Mouse (Mus musculus) heart, adult 8-10 months (tissue): Measurements from ENCODE around the gene Scn1b. TPM values are rescaled to one million over a fixed set of nuclear protein-coding genes. Genes with fewer than 3 reads are reported as not detected.

Experiments
- DNase-seq: peaks from one replicate; pipeline ENCODE4 v3.0.0; 2022; ENCODE audit warnings: low spot score
- total RNA-seq, 4 experiments: library from RNA; stranded (reverse); gene quantifications; 2 replicates each; pipeline ENCODE4 v1.2.4; 2022

The Scn1b gene
- total RNA-seq, 4 experiments from 2014 or later, result 36.1 to 54.8 (median 38.3) TPM

DNA sequence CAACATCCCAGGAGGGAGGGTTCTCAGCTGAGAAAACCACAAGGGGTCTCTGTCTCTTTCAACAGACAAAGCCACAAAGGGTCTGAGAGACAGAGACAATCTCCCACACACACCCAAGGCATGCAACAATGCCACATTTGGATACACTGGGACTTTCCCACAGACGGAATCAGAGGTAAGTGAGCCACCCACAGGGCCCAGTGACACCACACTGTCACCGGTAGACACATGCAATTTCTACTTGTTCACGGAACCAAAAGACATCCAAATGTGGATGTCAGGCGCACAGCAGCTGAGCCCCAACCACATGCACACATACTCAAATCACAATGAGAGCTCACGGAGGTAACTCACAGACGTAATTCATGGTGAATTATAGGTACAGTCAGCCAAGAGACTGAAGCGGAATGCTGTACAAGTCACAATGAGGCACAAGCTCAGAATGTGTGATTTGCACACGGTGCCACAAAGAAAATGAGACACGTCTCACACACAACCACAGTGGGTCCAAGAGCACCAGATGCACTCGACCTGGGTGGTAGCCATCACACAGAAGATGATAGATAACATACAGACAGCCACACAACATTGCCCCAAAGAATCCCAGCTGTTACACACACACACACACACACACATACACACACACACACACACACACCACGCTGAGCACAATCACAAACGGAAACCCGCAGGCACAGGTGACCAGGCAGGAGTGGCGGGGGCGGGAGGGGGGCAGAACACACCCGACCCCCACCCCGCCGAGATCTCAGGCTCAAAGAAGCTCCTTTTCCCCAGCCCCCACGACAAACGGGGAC, 23.2 kb upstream of the Scn1b start:
- DNase-seq, result no peak

DNA sequence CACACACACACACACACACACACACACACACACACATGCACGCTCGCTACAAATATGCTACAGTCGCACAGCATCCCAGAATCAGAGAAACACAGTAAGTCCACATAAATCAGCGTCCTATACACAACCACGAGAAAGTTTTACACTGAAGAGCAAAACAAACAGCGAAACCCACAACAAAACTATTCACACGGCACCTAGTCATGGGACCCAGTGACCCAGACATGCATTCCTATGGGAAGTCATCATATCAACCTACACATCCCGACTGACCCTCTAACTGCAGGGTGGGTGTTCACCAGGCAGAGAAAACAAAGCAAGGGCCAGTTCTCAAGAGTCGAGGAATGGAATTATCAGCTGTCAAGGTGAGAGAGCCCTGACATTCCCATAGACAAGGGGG, 22.5 kb upstream of the Scn1b start:
- no peak for DNase-seq

GRCm38 (mm10) chr7:31148756-31149155, 22.0 kb upstream of the Scn1b start:
- DNase-seq, result peak; percentile 73

DNA sequence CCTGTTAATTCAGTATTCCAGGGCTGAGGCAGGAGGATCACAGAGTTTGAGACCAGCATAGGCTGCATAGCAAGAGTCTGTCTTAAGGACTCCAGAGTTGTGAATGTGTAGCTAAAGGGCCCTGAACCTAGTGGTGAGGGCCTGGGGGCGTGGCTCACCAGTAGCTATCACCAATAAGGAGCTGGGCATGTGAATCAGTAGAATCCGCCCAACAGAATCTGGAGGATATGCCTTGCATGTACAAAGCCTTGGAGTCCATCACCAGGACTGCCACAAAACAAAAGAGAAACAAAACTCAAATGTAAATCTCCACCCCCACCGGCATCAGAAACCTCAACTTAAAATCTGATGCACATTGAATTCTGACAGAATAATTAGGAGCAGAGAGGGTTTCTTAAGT, 21.3 kb upstream of the Scn1b start:
- DNase-seq, result no peak

DNA sequence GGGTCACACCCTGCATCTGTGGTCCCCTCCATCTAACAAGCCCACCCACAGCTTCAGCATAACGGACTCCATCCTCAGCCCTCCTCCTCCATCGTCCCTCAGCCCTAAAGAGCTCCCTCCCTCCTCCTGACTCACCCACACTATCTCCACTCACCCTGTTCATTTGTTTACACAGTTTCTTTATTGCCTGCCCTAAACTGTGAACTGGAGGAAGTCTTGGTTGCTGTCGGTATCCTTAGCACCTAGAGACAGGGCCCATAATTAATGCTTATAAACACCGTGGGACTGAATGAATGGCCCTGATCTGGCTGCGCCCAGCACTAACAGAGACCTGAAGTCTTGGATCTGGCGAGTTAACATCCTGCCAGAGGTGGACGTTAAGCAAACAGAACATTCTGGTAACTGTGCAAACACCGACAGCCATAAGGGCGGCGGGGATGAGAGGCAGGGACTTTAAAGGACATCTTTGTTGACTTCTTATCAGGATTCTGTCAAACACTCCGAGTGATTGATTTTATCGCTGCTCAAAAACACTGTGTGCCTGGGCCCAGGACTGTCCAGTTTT, 18.9 kb upstream of the Scn1b start:
- DNase-seq, result no peak

GRCm38 (mm10) chr7:31144886-31145285, 18.1 kb upstream of the Scn1b start:
- DNase-seq, result no peak

GRCm38 (mm10) chr7:31140941-31141340, 14.1 kb upstream of the Scn1b start:
- no peak for DNase-seq

- no peak for DNase-seq
These were observed 13.5 kb upstream of the Scn1b start for GRCm38 (mm10) chr7:31140302-31140701.

DNA sequence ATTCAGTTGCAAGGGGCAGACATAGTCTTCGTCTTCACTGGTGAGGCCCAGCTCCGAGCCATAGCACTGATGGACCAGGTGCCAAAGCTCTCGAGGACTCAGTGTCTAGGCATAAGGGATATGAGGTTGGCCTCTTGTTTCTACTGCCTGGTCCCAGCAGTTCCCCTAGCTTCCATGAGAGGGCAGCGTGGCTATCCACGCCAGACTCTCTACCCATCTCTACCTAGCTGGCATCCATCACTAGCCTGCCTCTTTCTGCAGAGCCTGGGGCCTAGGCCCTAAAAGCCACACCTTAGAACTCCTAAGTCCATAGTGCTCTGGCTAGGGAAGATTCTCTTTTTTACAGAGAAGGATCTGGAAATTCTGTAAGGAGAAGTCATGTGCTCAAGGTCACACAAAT, 13.0 kb upstream of the Scn1b start:
- DNase-seq, result peak; percentile 40

DNA sequence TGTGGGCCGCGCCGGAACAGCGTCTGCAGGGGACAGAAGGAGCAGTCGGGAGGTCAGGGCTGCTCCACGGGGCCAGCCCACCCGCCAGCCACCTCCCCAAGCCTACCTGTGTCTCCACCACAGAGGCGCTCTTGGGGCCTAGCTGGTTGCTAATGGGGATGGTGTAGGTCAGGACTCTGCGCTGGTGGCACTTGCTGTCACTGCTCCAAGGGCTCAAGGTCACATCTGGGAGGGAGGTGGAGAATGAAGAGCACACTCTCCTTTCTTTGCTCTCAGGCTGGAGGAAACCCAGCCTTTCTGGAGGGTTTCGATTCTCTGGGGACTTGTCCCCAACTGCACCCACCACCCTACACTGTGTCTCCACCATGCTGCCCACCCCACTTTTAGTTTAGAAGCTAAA, 8.9 kb upstream of the Scn1b start:
- DNase-seq, result no peak

- DNase-seq, result no peak
These were observed 5.1 kb upstream of the Scn1b start for GRCm38 (mm10) chr7:31131866-31132265.

DNA sequence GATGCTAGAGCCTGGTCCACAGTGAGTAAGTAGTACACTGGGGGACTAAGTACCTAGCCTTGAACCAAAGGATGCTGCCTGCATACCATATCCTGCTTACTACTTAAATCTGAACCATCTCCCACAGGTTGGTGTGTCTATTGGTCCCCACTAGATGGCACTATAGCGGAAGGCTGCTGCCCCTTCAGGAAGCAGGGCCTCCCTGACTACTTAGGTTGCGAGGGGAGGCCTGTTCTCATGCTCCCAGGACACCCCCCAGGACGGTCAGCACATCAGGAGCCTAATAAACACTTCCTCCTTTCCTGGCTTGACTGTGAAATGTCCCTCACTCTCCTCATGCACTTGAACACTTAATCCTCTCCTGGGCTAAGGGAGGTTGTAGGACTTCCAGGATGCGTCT, 4.0 kb upstream of the Scn1b start:
- peak; percentile 48 for DNase-seq

- DNase-seq, result no peak
These were observed 3.4 kb upstream of the Scn1b start for GRCm38 (mm10) chr7:31130197-31130596.

DNA sequence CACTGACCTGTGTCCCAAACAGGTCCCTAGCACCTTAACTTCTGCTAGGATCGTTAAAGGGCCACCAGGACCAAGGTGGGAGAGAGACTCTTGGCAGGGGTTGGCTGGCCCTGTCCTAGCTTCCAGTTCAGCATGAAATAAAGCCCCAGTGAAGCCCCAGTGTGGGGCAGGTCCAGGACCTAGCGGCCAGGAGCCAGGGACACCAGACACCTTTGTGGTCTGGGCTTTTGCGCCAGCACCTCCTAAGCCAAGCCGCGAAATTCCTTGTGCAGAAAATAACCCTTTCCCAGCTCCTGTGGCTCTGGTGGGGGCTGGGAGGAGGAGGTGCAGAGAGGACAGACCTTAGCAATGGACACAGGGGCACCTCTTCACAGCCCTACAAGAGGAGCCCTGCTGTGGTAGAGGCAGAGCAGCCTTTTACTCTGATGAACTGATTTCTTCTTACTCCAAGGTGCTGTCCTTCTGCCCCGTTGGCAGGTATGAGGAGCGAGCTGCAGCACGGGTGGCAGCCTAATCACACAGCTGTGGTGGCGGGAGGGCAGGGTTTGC, 1.4 kb upstream of the Scn1b start:
- DNase-seq, result no peak

DNA sequence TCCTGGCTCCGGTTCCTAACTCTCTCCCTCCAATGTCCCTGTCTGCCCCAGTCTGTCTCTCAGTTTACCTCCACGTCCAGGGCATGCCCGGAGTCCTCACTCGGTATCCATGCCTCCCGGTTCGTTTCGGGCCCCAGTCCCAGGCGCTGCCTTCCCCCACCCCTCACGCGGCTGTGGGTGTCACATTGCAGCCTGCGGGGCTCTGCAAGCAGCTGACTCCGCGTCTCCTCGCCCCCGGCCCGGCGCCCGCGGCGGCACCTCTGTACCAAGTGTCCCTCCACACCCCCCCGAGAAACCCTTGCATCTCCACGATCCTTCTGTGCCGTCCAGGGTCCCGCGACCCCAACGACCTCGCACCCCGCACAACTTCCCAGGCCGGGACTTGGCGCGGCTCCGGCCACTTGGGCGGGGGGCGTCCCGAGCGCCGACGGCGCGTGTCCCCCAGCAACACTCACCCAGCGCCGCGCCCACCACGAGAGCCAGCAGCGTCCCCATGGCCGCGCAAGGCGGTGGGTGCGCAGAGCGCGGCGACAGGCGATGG, 522 bp downstream of the Scn1b start:
- DNase-seq, result no peak

- no peak for DNase-seq
These were observed 1.7 kb downstream of the Scn1b start for GRCm38 (mm10) chr7:31125116-31125515.

GRCm38 (mm10) chr7:31124381-31124780, 2.4 kb downstream of the Scn1b start:
- no peak for DNase-seq

DNA sequence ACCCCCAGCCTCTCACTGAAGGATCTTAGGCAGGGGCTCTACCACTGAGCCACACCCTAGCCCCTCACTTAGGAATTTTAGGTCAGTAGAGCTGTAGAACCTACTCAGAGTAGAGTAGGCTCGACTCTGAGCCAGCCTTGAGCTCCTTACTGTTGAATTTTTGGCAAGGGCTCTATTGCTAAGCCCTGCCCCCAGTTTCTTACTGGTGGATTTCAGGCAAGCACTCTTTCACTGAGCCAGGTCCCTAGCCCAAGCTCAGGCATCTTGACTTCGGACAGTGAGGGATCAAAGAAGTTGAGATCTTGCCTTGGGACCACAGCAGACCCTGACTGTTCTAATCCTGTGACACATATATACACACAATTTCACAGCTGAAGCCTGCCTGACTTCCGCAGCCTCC, 3.1 kb downstream of the Scn1b start:
- no peak for DNase-seq

GRCm38 (mm10) chr7:31122641-31123631, 3.9 kb downstream of the Scn1b start:
- no peak for DNase-seq

DNA sequence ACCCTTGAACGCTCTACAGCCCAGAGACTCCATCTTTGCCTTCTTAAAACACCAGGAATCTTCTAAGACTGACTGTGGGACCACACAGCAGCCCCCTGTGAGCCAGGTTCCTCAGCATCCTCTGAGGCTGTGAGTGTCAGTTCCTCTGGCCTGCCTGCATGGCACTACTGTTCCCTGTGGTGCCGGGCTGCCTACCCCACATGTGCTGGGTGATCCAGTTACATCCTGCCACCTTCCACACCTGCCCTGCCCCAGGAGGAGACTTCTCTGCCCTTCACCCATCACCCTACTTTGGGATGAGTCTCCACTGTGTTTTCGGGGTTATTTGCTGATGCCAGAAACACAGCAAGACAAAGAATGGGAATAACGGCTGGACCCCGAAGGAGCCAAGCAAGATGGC, 7.2 kb downstream of the Scn1b start:
- no peak for DNase-seq

GRCm38 (mm10) chr7:31118486-31118885, 8.3 kb downstream of the Scn1b start:
- peak; percentile 49 for DNase-seq

GRCm38 (mm10) chr7:31117465-31117864, 9.3 kb downstream of the Scn1b start:
- DNase-seq, result no peak
